Comparison of ENCODE assay signal across 17 mouse cellular contexts in genomic region chr1:191517969-191518368, GRCm38 (mm10). TPM values are rescaled to one million over a fixed set of nuclear protein-coding genes. Genes with fewer than 3 reads are reported as not detected.
DNase-seq lines count a peak whose midpoint lies in the region; ATAC-seq and TF ChIP-seq lines count a peak whose summit lies in the region.
"Had no signal": no experiment of that assay in that cellular context is flagged by ENCODE, and none has a peak within 500 bp of the region (broad histone marks: within the 10 kb centered on the region; RNA-seq: fewer than 3 reads in every experiment).

No protein-coding gene starts in this region.

- no peak overlapping the region for H3K27ac ChIP-seq in lung, embryonic 15.5 days
- H3K27ac ChIP-seq in liver, embryonic 11.5 days (ENCODE audit: low read depth, low read length): no peak overlapping the region
- no peak overlapping the region for H3K27ac ChIP-seq in cerebellum, adult 2 months (ENCODE audit: insufficient read depth, low read length)
- H3K27ac ChIP-seq: forebrain, embryonic 15.5 days; hindbrain, postnatal 0 days had no signal

- 57% methylated on average over 5 of the region's 5 CpGs for WGBS in lung, embryonic 15.5 days
- WGBS in liver, embryonic 11.5 days: 66% methylated on average over 5 of the region's 5 CpGs
- WGBS in cerebellum, adult 2 months: 93% methylated on average over 5 of the region's 5 CpGs

- H3K9me3 ChIP-seq in lung, embryonic 15.5 days: no peaks in the 10 kb centered on the region
- H3K9me3 ChIP-seq in liver, embryonic 11.5 days (ENCODE audit: control insufficient read depth, low read length): no peaks in the 10 kb centered on the region
- H3K9me3 ChIP-seq: forebrain, embryonic 15.5 days; heart, embryonic 12.5 days had no signal

- no peaks in the 10 kb centered on the region for H3K36me3 ChIP-seq in lung, embryonic 15.5 days
- no peaks in the 10 kb centered on the region for H3K36me3 ChIP-seq in liver, embryonic 11.5 days (ENCODE audit: control insufficient read depth, insufficient read depth, low read length)
- H3K36me3 ChIP-seq: forebrain, embryonic 15.5 days; heart, embryonic 12.5 days had no signal

- H3K4me2 ChIP-seq in lung, embryonic 15.5 days: no peak overlapping the region
- no peak overlapping the region for H3K4me2 ChIP-seq in liver, embryonic 11.5 days
- H3K4me2 ChIP-seq: forebrain, embryonic 15.5 days; heart, embryonic 12.5 days had no signal

- TF ChIP-seq CTCF in cerebellum, adult 2 months (IDR thresholded peaks at IDR 0.05; ENCODE audit: borderline replicate concordance, insufficient read depth, low read depth, low read length): no peak

- DNase-seq in lung, adult 18-20 months: no peak
- no peak for DNase-seq in liver, embryonic 11.5 days (ENCODE audit: low spot score)
- peak; percentile 61 for DNase-seq in thymus, postnatal 25 days
- no peak for DNase-seq in cerebellum, adult 2 months
- no peak for DNase-seq in testis, postnatal 14 days (ENCODE audit: low spot score)
- no peak for DNase-seq in embryo, embryonic 10.5 days (ENCODE audit: low spot score)
- DNase-seq: cerebellum, adult 18-20 months; heart, postnatal 4 days; kidney, adult 2 months; kidney, postnatal 36 days; right cerebral cortex, postnatal 4 days had no signal

- no peaks in the 10 kb centered on the region for H3K4me1 ChIP-seq in lung, embryonic 15.5 days
- peaks cover 13% of the 10 kb centered on the region for H3K4me1 ChIP-seq in liver, embryonic 11.5 days (replicated peaks; ENCODE audit: control insufficient read depth, insufficient read depth, low read length)
- no peaks in the 10 kb centered on the region for H3K4me1 ChIP-seq in cerebellum, adult 2 months (ENCODE audit: control insufficient read depth, insufficient read depth, low read length)
- H3K4me1 ChIP-seq: forebrain, embryonic 15.5 days had no signal

- ATAC-seq in lung, embryonic 15.5 days (ENCODE audit: borderline replicate concordance, extremely low read depth, low FRiP score, low TSS enrichment): peak; percentile 55; the same call in 1 of the 2 replicates
- peak; percentile 64 for ATAC-seq in liver, embryonic 11.5 days (replicated peaks; ENCODE audit: low FRiP score)
- ATAC-seq in megakaryocyte-erythroid progenitor cell, adult 5-6 weeks (replicated peaks; ENCODE audit: low FRiP score, low TSS enrichment, poor library complexity, severe bottlenecking): peak; percentile 62
- ATAC-seq: forebrain, embryonic 15.5 days; hindbrain, postnatal 0 days; midbrain, embryonic 16.5 days had no signal

- no peak for TF ChIP-seq POLR2A in cerebellum, adult 2 months (IDR thresholded peaks at IDR 0.05; ENCODE audit: borderline replicate concordance, insufficient read depth, low read length)

- H3K4me3 ChIP-seq in lung, embryonic 15.5 days: no peak overlapping the region
- no peak overlapping the region for H3K4me3 ChIP-seq in liver, embryonic 11.5 days (ENCODE audit: low read depth, low read length)
- H3K4me3 ChIP-seq in cerebellum, adult 2 months (replicated peaks; ENCODE audit: insufficient read depth, low read depth, low read length): no peak overlapping the region
- H3K4me3 ChIP-seq: forebrain, embryonic 15.5 days; heart, embryonic 12.5 days had no signal

- no peak overlapping the region for H3K9ac ChIP-seq in lung, embryonic 15.5 days
- H3K9ac ChIP-seq in liver, embryonic 11.5 days (ENCODE audit: low read depth, low read length): no peak overlapping the region
- H3K9ac ChIP-seq: forebrain, embryonic 15.5 days; heart, embryonic 12.5 days had no signal

- no peaks in the 10 kb centered on the region for H3K27me3 ChIP-seq in lung, embryonic 15.5 days
- no peaks in the 10 kb centered on the region for H3K27me3 ChIP-seq in liver, embryonic 11.5 days (replicated peaks; ENCODE audit: control insufficient read depth, insufficient read depth, low read length)
- H3K27me3 ChIP-seq in cerebellum, adult 2 months (ENCODE audit: control insufficient read depth, insufficient read depth, low read length): no peaks in the 10 kb centered on the region
- H3K27me3 ChIP-seq: forebrain, embryonic 15.5 days; heart, embryonic 12.5 days had no signal

RNA-seq across cellular contexts. Expression of gene Dtl, which starts 57.4 kb away (rescaled TPM):
- 57.8 and 59.6 TPM in 2 replicates for polyA plus RNA-seq in lung, embryonic 15.5 days (2015; fragmentation: Nextera tagmentation; extraction: Ambion mirVana)
- polyA plus RNA-seq in liver, embryonic 11.5 days (2014; fragmentation: Nextera tagmentation; extraction: Ambion mirVana): 70.9 and 79.9 TPM in 2 replicates
- total RNA-seq in megakaryocyte-erythroid progenitor cell, adult 5-6 weeks (2014; fragmentation: Nextera tagmentation): 109 TPM in 2 replicates
- total RNA-seq in megakaryocyte-erythroid progenitor cell, adult 5-6 weeks (2017): 83.5 and 88.3 TPM in 2 replicates
- polyA plus RNA-seq in cerebellum, adult 2 months (2012; rRNA removed): 0.14 and 0.16 TPM in 2 replicates

RNA-seq across cellular contexts. Expression of gene Ints7, which starts 57.5 kb away (rescaled TPM):
- 56.3 TPM in 2 replicates for polyA plus RNA-seq in lung, embryonic 15.5 days (2015; fragmentation: Nextera tagmentation; extraction: Ambion mirVana)
- polyA plus RNA-seq in liver, embryonic 11.5 days (2014; fragmentation: Nextera tagmentation; extraction: Ambion mirVana): 54.1 and 57.6 TPM in 2 replicates
- total RNA-seq in megakaryocyte-erythroid progenitor cell, adult 5-6 weeks (2014; fragmentation: Nextera tagmentation): 74.9 and 91.0 TPM in 2 replicates
- total RNA-seq in megakaryocyte-erythroid progenitor cell, adult 5-6 weeks (2017): 78.2 and 79.8 TPM in 2 replicates
- 34.5 and 38.5 TPM in 2 replicates for polyA plus RNA-seq in cerebellum, adult 2 months (2012; rRNA removed)

Comparison
In these comparisons a context has a peak if more than half of its experiments do, and no peak if none do; other contexts are left out.
1. RNA of gene Dtl, which starts 57.4 kb away (polyA plus RNA-seq): 70.9 to 79.9 TPM in liver, embryonic 11.5 days and 57.8 to 59.6 TPM in lung, embryonic 15.5 days; 0.14 to 0.16 TPM in cerebellum, adult 2 months; every median in the first group is over 10 times any median in the second.
2. Peak in every context shown above with its lines, with median percentiles within 50 percentile points of each other: ATAC-seq.